Mouse (Mus musculus) lung, embryonic 15.5 days (tissue): ENCODE data around the gene Mrps5. TPM values are rescaled to one million over a fixed set of nuclear protein-coding genes. Genes with fewer than 3 reads are reported as not detected.
"Not testable (repeated sequence)": the region's sequence is repeated elsewhere in the genome, so short reads cannot be mapped to it uniquely, and the experiment has no call there.

Experiments used
- ATAC-seq: fragments of 200-750 bp; cut with Nextera tagmentation; 2 replicates; pipeline ENCODE4 v1.8.0; 2017; ENCODE audit warnings: moderate number of reproducible peaks, borderline replicate concordance; ENCODE audit not compliant: low FRiP score, low TSS enrichment; ENCODE audit errors: extremely low read depth
- H3K27ac ChIP-seq: fragments of 300-500 bp; sonication (generic); 2 replicates; pipeline ENCODE4 v1.5.1; 2015; ENCODE audit warnings: moderate library complexity, mild to moderate bottlenecking, inconsistent platforms
- H3K27me3 ChIP-seq: fragments of 300-500 bp; sonication (generic); 2 replicates; pipeline ENCODE4 v1.6.1; 2015; ENCODE audit warnings: inconsistent platforms
- H3K36me3 ChIP-seq: fragments of 300-500 bp; sonication (generic); 2 replicates; pipeline ENCODE4 v1.6.1; 2015; ENCODE audit warnings: inconsistent platforms
- H3K4me1 ChIP-seq: fragments of 300-500 bp; sonication (generic); 2 replicates; pipeline ENCODE4 v1.6.1; 2015; ENCODE audit warnings: inconsistent platforms
- H3K4me2 ChIP-seq: fragments of 300-500 bp; sonication (generic); 2 replicates; pipeline ENCODE4 v1.6.1; 2015; ENCODE audit warnings: inconsistent platforms, mild to moderate bottlenecking, moderate library complexity
- H3K4me3 ChIP-seq: fragments of 300-500 bp; sonication (generic); 2 replicates; pipeline ENCODE4 v1.5.1; 2015; ENCODE audit warnings: mild to moderate bottlenecking, inconsistent platforms
- H3K9ac ChIP-seq: fragments of 300-500 bp; sonication (generic); 2 replicates; pipeline ENCODE4 v1.6.1; 2015; ENCODE audit warnings: inconsistent platforms
- H3K9me3 ChIP-seq: fragments of 300-500 bp; sonication (generic); 2 replicates; pipeline ENCODE4 v1.6.1; 2016; ENCODE audit warnings: inconsistent platforms
- WGBS: fragments of 180-500 bp; shearing (Covaris S2); methylation state at CpG from one replicate; pipeline ENCODE4 v1.1.7; 2015; 5-methylcytosine and 5-hydroxymethylcytosine counted together
- polyA plus RNA-seq: library from polyadenylated mRNA; unstranded; fragments of >200 nt; fragmentation: Nextera tagmentation; extraction: Ambion mirVana; gene quantifications from 2 replicates; pipeline ENCODE4 v1.2.1, GENCODE M21; 2015

Gene Mrps5
- polyA plus RNA-seq, 1 experiment from 2014 or later, result 128 TPM

DNA sequence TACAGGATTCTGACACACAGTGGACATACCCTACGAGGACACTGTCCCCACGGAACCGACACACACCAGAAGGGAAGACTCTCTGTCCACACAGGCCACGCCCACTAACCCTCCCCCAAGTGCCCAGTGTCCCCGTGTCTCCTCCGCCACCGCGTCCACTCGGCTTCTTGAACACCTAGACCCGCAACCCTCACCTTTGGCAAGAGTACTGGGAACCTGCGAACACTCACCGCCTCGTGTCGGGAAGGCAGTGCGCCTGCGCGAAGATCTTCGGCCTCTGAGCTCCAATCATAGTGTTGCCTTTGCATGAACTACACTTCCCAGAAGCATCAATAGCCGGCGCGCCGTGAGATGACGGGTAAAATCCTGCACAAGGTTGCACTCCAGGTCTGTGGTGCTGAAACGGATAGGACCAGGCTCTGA is 2.6 kb upstream of the Mrps5 start:
- peak; percentile 82 for ATAC-seq
- Histone ChIP-seq H3K4me1 (peaks cover 27% of the 10 kb centered on the region), H3K4me3 (peak overlapping the region; percentile 69), H3K9ac (peak overlapping the region; percentile 65), H3K36me3 (no peaks in the 10 kb centered on the region), H3K27ac (no peak overlapping the region), H3K9me3 (no peaks in the 10 kb centered on the region), H3K4me2 (peak overlapping the region; percentile 76), H3K27me3 (no peaks in the 10 kb centered on the region)
- under 1% methylated on average over 24 of the region's 24 CpGs for WGBS

DNA sequence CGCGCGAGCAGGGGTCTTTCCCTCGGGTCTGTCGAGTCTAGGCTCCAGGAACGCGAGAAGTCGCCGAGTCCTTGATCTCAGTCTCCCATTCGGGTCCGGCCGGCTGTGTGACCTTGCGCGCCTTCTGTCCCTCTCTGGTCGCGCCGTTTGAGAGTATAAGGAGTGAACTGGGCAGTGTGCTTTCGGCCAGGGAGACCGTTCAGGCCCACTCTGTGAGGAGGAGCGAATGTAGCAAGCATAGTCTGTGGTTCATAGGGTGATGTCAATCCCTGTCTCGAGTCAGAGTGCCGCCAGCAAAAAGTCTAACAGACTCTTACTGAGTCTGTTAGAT is 457 bp downstream of the Mrps5 start:
- H3K4me2 ChIP-seq, result peak overlapping the region; percentile 73
- ATAC-seq, result peak; percentile 7; the same call in 1 of the 2 replicates
- peak overlapping the region; percentile 90 for H3K27ac ChIP-seq
- H3K9me3 ChIP-seq, result no peaks in the 10 kb centered on the region
- H3K4me1 ChIP-seq, result peaks cover 27% of the 10 kb centered on the region
- no peaks in the 10 kb centered on the region for H3K27me3 ChIP-seq
- peak overlapping the region; percentile 94 for H3K4me3 ChIP-seq
- 0 out of 2 replicates have a peak, but pooled peaks cover 5% of the 10 kb centered on the region for H3K36me3 ChIP-seq
- under 1% methylated on average over 22 of the region's 22 CpGs for WGBS
- peak overlapping the region; percentile 86 for H3K9ac ChIP-seq

DNA sequence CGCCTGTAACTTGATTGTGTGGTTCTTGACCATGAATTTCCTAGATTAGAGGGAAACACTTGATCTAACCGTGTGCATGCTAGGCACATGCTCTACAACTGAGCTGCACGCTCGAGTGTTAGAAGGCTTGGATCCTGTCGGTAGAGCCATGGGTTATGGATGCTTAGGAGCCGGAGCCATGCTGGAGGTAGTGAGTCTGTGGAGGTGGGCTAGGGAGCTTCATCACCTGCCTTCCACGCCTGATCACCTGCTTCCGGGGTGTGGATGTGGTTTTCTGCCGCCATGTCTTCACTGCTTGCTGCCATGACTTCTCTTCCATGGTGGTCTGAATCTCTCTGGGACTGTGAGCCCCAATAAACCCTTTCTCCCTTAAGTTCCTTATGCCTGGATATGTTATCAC is 1.9 kb downstream of the Mrps5 start:
- H3K27me3 ChIP-seq, result no peaks in the 10 kb centered on the region
- H3K4me1 ChIP-seq, result peaks cover 26% of the 10 kb centered on the region
- no peak overlapping the region for H3K4me3 ChIP-seq
- ATAC-seq, result no peak
- no peaks in the 10 kb centered on the region for H3K9me3 ChIP-seq
- H3K4me2 ChIP-seq, result no peak overlapping the region
- WGBS, result 91% methylated on average over 9 of the region's 9 CpGs
- H3K9ac ChIP-seq, result no peak overlapping the region
- H3K36me3 ChIP-seq, result peaks cover 13% of the 10 kb centered on the region
- no peak overlapping the region for H3K27ac ChIP-seq

DNA sequence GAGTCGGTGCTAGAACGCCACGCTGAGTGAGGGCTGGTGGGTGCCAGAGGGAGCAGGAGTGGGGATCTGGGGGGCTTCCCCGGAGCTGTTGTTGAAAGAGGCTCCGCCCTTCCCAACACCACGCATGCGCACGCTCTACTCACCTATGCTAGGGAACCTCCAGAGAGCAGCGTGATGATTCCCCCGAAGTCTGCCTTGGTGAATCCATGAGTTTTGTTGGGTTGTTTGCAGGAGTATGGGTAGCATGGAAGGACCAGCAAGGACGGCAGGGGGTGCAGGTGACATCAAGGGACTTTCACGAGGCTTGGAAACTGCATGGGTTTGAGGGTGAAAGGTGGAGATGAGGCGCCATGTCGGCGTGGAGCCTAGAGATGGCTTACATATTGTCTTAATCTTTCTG is 3.2 kb downstream of the Mrps5 start:
- H3K4me1 ChIP-seq, result peaks cover 20% of the 10 kb centered on the region
- peaks cover 23% of the 10 kb centered on the region for H3K36me3 ChIP-seq
- 71% methylated on average over 15 of the region's 15 CpGs for WGBS
- no peak overlapping the region for H3K4me3 ChIP-seq
- H3K4me2 ChIP-seq, result peak overlapping the region; percentile 9; the same call in 1 of the 2 replicates
- H3K9me3 ChIP-seq, result no peaks in the 10 kb centered on the region
- ATAC-seq, result no peak
- H3K27ac ChIP-seq, result no peak overlapping the region
- no peaks in the 10 kb centered on the region for H3K27me3 ChIP-seq
- no peak overlapping the region for H3K9ac ChIP-seq

DNA sequence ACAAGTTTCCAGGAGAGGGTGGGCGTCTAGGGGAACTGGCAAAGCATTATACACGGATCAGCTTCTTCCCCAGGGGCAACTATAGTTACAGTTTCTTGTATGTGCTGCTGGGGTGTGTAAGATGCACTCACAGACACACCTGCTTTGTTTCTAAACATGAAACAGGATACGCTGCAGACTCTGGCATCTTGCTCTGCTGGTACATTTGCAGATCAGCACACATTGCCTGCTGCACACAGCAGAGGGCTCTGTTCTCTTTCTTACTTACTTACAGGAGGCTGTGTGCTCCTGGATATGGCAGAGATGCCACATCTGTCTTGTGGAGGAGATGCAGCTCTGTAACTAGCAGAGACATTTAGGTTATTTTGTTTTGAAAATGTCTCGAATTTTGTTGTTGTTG is 3.8 kb downstream of the Mrps5 start:
- no peak for ATAC-seq
- no peak overlapping the region for H3K9ac ChIP-seq
- H3K9me3 ChIP-seq, result no peaks in the 10 kb centered on the region
- no peak overlapping the region for H3K4me2 ChIP-seq
- peaks cover 30% of the 10 kb centered on the region for H3K36me3 ChIP-seq
- H3K27me3 ChIP-seq, result no peaks in the 10 kb centered on the region
- H3K27ac ChIP-seq, result no peak overlapping the region
- 67% methylated on average over 4 of the region's 4 CpGs for WGBS
- H3K4me1 ChIP-seq, result peaks cover 20% of the 10 kb centered on the region
- no peak overlapping the region for H3K4me3 ChIP-seq

DNA sequence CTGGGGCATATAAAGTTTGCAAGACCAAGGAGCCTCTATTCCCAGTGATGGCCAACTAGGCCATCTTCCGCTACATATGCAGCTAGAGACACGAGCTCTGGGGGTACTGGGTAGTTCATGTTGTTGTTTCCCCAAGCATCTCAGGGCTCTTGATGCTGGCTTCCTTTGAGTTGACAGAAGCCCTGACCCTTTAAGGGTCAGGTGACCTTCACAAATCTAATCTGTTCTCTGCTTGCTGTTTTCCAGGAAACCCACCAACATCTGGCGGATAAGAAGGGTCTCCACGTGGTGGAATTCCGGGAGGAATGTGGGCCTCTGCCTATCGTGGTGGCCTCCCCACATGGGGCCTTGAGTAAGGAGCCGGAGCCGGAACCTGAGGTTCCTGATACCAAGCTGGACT is 16.4 kb downstream of the Mrps5 start:
- H3K9ac ChIP-seq, H3K4me2 ChIP-seq, H3K4me3 ChIP-seq, H3K4me1 ChIP-seq, H3K27me3 ChIP-seq, H3K27ac ChIP-seq, H3K9me3 ChIP-seq, ATAC-seq: not testable (repeated sequence)
- 90% methylated on average over 6 of the region's 8 CpGs for WGBS
- H3K36me3 ChIP-seq, result peaks cover 68% of the 10 kb centered on the region

DNA sequence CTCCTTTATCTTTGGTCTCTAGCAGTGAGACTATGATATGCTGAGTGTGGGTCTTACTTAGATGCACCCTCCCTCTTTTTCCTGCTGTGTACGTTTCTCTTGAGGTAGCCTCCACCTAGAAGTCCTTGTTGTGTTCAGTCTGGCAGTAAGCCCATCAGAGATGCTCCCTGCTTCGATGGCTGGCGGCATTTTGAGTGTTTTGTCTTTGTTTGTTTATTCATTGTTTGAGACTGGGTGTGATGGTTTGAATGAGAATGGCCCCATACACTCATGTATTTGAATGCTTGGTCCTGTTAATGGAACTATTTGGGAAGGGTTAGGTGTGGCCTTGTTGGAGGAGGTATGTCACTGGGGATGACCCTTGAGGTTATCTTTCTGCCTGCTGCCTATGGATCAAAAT is 18.2 kb downstream of the Mrps5 start:
- no peak for ATAC-seq
- Histone ChIP-seq H3K27me3 (no peaks in the 10 kb centered on the region), H3K36me3 (peaks cover 50% of the 10 kb centered on the region), H3K4me2 (no peak overlapping the region), H3K4me1 (0 out of 2 replicates have a peak, but pooled peaks cover 5% of the 10 kb centered on the region), H3K4me3 (no peak overlapping the region), H3K9me3 (no peaks in the 10 kb centered on the region), H3K9ac (no peak overlapping the region), H3K27ac (no peak overlapping the region)
- WGBS, result 81% methylated on average over 3 of the region's 3 CpGs

DNA sequence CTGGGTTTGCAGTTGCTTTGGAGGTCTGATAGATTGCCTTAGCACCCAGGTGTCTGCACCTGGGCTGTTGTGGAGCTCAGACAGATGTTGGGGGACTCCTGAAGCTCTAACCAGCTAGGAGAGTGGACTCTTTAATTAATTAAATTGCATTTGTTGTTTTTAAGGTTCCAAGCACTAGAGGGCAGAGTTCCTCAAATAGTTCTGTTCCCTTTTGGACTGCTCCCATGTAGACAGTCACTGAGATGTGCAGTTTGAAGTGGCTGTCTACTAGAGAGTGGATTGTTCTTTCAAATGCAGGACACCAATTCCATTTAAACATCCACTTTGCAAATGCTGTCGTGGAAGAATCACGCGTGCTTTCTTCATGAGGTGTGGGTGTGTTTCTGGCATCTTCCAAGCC is 21.2 kb downstream of the Mrps5 start:
- 0 out of 2 replicates have a peak, but pooled peaks cover 5% of the 10 kb centered on the region for H3K4me1 ChIP-seq
- no peaks in the 10 kb centered on the region for H3K27me3 ChIP-seq
- H3K4me3 ChIP-seq, result no peak overlapping the region
- WGBS, result 38% methylated on average over 3 of the region's 3 CpGs
- peak; percentile 36; the same call in 1 of the 2 replicates for ATAC-seq
- no peak overlapping the region for H3K9ac ChIP-seq
- no peak overlapping the region for H3K27ac ChIP-seq
- no peak overlapping the region for H3K4me2 ChIP-seq
- H3K36me3 ChIP-seq, result peaks cover 24% of the 10 kb centered on the region
- no peaks in the 10 kb centered on the region for H3K9me3 ChIP-seq

DNA sequence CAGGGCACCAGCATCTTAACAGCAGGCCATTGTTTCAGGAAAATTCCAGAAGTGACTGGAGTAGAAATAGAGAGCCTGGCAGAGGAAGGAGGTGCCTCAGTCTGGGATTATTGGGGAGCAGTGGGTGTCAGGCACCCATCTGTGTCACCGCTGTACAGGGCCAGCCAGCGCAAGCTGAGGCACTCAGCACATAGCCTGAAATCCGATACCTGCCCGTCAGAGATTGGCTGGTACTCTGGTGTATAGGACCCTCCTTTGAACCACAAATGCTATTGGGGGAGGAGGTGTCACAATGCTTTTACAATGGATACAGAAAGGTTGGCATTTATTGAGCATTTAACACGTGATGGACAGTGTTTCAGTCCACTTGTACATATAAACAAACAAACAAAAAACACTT is 22.0 kb downstream of the Mrps5 start:
- Histone ChIP-seq H3K9ac (no peak overlapping the region), H3K27me3 (no peaks in the 10 kb centered on the region), H3K27ac (no peak overlapping the region), H3K4me3 (no peak overlapping the region), H3K4me2 (no peak overlapping the region), H3K4me1 (0 out of 2 replicates have a peak, but pooled peaks cover 5% of the 10 kb centered on the region), H3K36me3 (peaks cover 22% of the 10 kb centered on the region), H3K9me3 (no peaks in the 10 kb centered on the region)
- WGBS, result 4% methylated on average over 5 of the region's 5 CpGs
- ATAC-seq, result peak; percentile 69; the same call in 1 of the 2 replicates

DNA sequence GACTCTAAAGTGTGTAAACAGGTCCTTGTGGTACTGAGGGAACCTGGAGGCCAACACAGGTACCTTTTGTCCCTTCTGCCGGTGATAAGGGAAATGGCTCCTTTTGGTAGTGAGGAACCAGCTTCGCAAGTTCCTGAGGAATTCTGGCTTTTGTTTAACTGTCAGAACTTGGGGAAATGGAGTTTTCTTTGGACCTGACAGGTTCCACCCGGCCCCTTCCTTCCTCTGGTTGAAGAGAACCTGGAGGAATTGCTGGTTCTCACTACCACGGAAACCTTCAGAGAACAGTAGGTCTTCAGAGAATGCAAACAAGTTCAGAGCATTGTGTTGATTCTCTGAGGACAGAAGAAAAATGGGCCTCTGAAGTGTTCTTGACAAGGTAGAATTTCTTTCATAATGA is 24.4 kb downstream of the Mrps5 start:
- Histone ChIP-seq H3K36me3 (no peaks in the 10 kb centered on the region), H3K4me2 (no peak overlapping the region), H3K27me3 (no peaks in the 10 kb centered on the region), H3K27ac (no peak overlapping the region), H3K9me3 (no peaks in the 10 kb centered on the region), H3K4me1 (0 out of 2 replicates have a peak, but pooled peaks cover 5% of the 10 kb centered on the region), H3K4me3 (no peak overlapping the region), H3K9ac (no peak overlapping the region)
- WGBS, result 42% methylated on average over 4 of the region's 4 CpGs
- no peak for ATAC-seq

DNA sequence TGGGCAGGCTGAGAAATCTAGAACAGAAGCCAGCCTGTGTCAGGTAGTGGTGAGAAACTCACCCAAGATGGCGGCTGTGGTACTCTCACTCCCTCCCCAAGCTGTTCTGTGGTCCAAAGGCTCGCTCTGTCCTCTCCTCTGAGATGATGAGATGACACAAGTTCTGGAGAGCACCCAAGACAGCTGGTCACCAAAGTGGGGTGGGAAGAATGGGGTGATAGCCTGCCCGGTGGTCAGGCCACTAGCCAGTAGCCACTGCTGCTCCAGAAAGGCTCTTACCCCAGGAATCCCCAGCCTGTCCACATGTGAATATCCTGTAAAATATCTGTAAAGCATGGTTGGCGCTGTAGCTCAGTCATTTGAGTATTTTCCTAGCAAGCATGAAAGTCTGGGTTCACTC is 25.3 kb downstream of the Mrps5 start:
- 86% methylated on average over 4 of the region's 4 CpGs for WGBS

DNA sequence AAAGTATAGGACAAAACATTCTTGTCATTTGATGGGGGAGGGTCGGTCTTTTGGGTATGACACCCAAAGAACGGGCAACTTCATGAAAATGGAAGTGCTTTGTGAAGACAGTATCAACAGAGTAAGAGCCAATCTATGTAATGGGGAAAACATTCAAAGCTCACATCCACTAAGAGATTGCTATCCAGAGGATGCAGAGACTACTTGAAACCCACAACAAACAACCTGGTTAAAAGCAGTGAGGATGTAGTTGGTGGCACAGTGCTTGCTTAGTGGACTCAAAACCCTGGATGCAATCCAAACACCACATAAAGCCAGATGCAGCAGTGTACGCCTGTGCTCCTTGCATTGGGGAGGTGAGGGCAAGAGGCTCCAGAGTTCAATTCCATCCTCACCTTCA is 32.3 kb downstream of the Mrps5 start:
- Histone ChIP-seq H3K27ac (no peak overlapping the region), H3K9me3 (no peaks in the 10 kb centered on the region), H3K4me3 (no peak overlapping the region), H3K4me2 (no peak overlapping the region), H3K36me3 (no peaks in the 10 kb centered on the region), H3K27me3 (no peaks in the 10 kb centered on the region), H3K9ac (no peak overlapping the region), H3K4me1 (no peaks in the 10 kb centered on the region)
- 80% methylated on average over 3 of the region's 3 CpGs for WGBS
- no peak for ATAC-seq

More for the DNA sequence above, 25.3 kb downstream of the Mrps5 start:
- Histone ChIP-seq H3K4me1 (0 out of 2 replicates have a peak, but pooled peaks cover 5% of the 10 kb centered on the region), H3K27ac (no peak overlapping the region), H3K27me3 (no peaks in the 10 kb centered on the region), H3K4me3 (no peak overlapping the region), H3K9me3 (no peaks in the 10 kb centered on the region), H3K9ac (no peak overlapping the region), H3K36me3 (no peaks in the 10 kb centered on the region), H3K4me2 (no peak overlapping the region)
- ATAC-seq, result no peak

DNA sequence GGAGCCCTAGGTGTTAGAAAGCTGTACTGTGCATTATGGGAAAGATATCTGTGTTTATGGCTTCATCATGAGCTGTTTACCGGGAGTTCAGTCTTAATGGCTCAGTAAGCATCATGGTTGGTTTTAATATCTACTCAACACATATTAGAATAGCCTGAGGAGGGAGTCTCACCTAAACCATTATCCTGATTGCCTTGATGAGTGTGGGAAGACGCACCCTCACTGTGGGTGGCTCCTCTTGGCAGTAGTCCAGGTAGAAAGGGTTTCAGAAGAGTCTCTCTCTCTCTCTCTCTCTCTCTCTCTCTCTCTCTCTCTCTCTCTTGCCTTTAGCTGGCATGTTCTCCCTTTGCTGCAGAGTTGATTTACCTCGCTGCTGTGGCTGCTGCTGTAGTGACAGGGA is 35.0 kb downstream of the Mrps5 start:
- 46% methylated on average over 3 of the region's 3 CpGs for whole genome bisulfite sequencing
- no peak for ATAC-seq

More for the DNA sequence above, 35.0 kb downstream of the Mrps5 start:
- Histone ChIP-seq H3K36me3 (no peaks in the 10 kb centered on the region), H3K4me1 (0 out of 2 replicates have a peak, but pooled peaks cover 5% of the 10 kb centered on the region), H3K9me3 (no peaks in the 10 kb centered on the region), H3K9ac (no peak overlapping the region), H3K27me3 (no peaks in the 10 kb centered on the region), H3K27ac (no peak overlapping the region), H3K4me3 (no peak overlapping the region), H3K4me2 (no peak overlapping the region)
